Mouse (Mus musculus) liver, adult 2 months (tissue): Measurements from ENCODE around the gene Wdr1. TPM values are rescaled to one million over a fixed set of nuclear protein-coding genes. Genes with fewer than 3 reads are reported as not detected.
"Not testable (repeated sequence)": the region's sequence is repeated elsewhere in the genome, so short reads cannot be mapped to it uniquely, and the experiment has no call there.

Experiments
- DNase-seq: peaks from one replicate; pipeline ENCODE4 v3.0.0-alpha.2; 2011; ENCODE audit warnings: low read depth, low spot score; ENCODE audit errors: extremely low read depth
- H3K27ac ChIP-seq: fragments of 200-500 bp; replicated peaks from 2 replicates; pipeline ENCODE4 v1.5.1; 2012; ENCODE audit warnings: low read depth, mild to moderate bottlenecking, control low read depth, inconsistent platforms, low read length; ENCODE audit not compliant: insufficient read depth
- H3K27me3 ChIP-seq: fragments of 200-500 bp; 2 replicates; pipeline ENCODE4 v1.6.1; 2012; ENCODE audit warnings: mild to moderate bottlenecking, moderate library complexity, low read length, inconsistent platforms; ENCODE audit not compliant: control insufficient read depth, insufficient read depth
- H3K36me3 ChIP-seq: fragments of 200-500 bp; 2 replicates; pipeline ENCODE4 v1.6.1; 2012; ENCODE audit warnings: low read length, inconsistent platforms; ENCODE audit not compliant: control insufficient read depth, insufficient read depth
- H3K4me1 ChIP-seq: fragments of 200-500 bp; 2 replicates; pipeline ENCODE4 v1.6.1; 2011; ENCODE audit warnings: low read length; ENCODE audit not compliant: control insufficient read depth, insufficient read depth
- H3K4me3 ChIP-seq: fragments of 200-500 bp; 2 replicates; pipeline ENCODE4 v1.5.1; 2011; ENCODE audit warnings: low read depth, mild to moderate bottlenecking, control low read depth, low read length, moderate library complexity; ENCODE audit not compliant: insufficient read depth
- H3K79me2 ChIP-seq: fragments of 200-500 bp; 2 replicates; pipeline ENCODE4 v1.6.1; 2012; ENCODE audit warnings: inconsistent platforms, mild to moderate bottlenecking, low read length, moderate library complexity; ENCODE audit not compliant: control insufficient read depth, insufficient read depth
- H3K9ac ChIP-seq: fragments of 200-500 bp; 2 replicates; pipeline ENCODE4 v1.6.1; 2012; ENCODE audit warnings: low read depth, mild to moderate bottlenecking, control low read depth, inconsistent platforms, low read length
- CTCF ChIP-seq: fragments of 200-500 bp; IDR thresholded peaks from 2 replicates; pipeline ENCODE4 v1.5.1; 2011; ENCODE audit warnings: low read depth, low read length, control low read depth
- POLR2A ChIP-seq: fragments of 200-500 bp; IDR thresholded peaks from 2 replicates; pipeline ENCODE4 v1.6.1; 2011; ENCODE audit warnings: low read length, control low read depth; ENCODE audit not compliant: insufficient read depth; ENCODE audit errors: extremely low read depth
- WGBS: fragments of 180-500 bp; shearing (Covaris S2); methylation state at CpG from one replicate; pipeline ENCODE4 v1.1.7; 2018; 5-methylcytosine and 5-hydroxymethylcytosine counted together
- polyA plus RNA-seq: library from polyadenylated mRNA; depleted of rRNA; stranded (reverse); fragments of >200 nt; gene quantifications from 2 replicates; pipeline ENCODE4 v1.2.3, GENCODE M21; 2012; rRNA removed
- total RNA-seq: library from RNA; depleted of rRNA; stranded (reverse); fragments of >200 nt; gene quantifications from 2 replicates; pipeline ENCODE4 v1.2.3, GENCODE M21; 2014; rRNA removed

Gene Wdr1
- total RNA-seq, result 42.1 and 49.2 TPM in 2 replicates
- 38.0 and 40.4 TPM in 2 replicates for polyA plus RNA-seq

- Histone ChIP-seq H3K4me3 (peak within 1 kb of the TSS; percentile 87), H3K4me1 (peaks cover 3% of the 10 kb centered on the region; the same call in 1 of the 2 replicates), H3K79me2 (peaks cover 8% of the 10 kb centered on the region; the same call in 1 of the 2 replicates), H3K27ac (peak within 1 kb of the TSS; percentile 87; the same call in 1 of the 2 replicates), H3K36me3 (peaks cover 2% of the 10 kb centered on the region; the same call in 1 of the 2 replicates), H3K27me3 (no peaks in the 10 kb centered on the region), H3K9ac (peak within 1 kb of the TSS; percentile 84)
- 81% methylated on average over 2 of the region's 2 CpGs for WGBS
- TF ChIP-seq POLR2A, result no peak
- no peak for TF ChIP-seq CTCF
- DNase-seq, result no peak
Observed at GRCm38 (mm10) chr5:38563121-38563520, at the start of gene Wdr1. TSS of gene Wdr1 (minus strand) at chr5:38563221.

DNA sequence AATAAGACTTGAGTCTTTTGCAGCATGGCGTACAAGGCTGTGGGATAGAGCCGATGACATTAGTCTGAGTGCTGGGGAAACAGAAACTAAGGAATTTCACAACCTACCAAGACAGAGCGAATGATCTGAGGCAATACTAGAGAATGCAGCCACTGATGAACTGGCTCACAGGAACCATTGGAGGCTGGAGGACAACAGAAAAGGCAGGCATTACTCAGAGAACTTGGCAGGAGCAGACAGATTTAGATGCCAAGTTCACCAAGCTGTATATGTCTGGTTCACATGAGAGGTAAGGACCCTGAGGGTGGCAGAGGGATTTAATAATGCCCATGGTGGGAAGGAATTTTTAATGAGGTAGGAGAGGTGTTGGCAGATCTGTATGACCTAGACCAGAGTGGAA is 48.1 kb upstream of the Wdr1 start:
- DNase-seq, result no peak
- TF ChIP-seq CTCF (no peak), POLR2A (no peak)
- H3K4me1 ChIP-seq, result no peaks in the 10 kb centered on the region
- H3K79me2 ChIP-seq, result no peaks in the 10 kb centered on the region
- no peaks in the 10 kb centered on the region for H3K27me3 ChIP-seq
- H3K36me3 ChIP-seq, result no peaks in the 10 kb centered on the region
- H3K4me3 ChIP-seq, result no peak overlapping the region
- H3K27ac ChIP-seq, result no peak overlapping the region
- WGBS, result 84% methylated on average over 3 of the region's 3 CpGs
- no peak overlapping the region for H3K9ac ChIP-seq

DNA sequence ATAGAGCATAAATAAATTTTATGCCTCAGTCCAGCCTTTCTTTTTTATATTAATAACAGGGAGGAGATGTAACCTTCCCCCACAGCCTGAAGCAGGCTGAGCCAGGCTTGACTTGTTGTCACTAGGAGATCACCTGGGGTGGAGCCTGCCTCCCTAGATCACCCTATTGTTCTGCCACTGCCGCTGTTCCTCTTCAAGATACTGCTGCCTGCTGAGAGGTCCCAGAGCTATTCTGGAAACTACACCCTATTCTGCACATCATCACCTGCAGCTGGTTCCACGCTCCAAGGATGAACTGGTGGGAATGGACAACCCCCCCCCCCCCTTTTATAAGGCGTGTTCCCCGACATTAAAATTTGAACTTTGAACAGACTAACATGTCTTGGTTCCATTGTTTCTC is 45.2 kb upstream of the Wdr1 start:
- not testable (repeated sequence) for H3K4me3 ChIP-seq, H3K79me2 ChIP-seq, H3K27me3 ChIP-seq, H3K27ac ChIP-seq, H3K4me1 ChIP-seq, DNase-seq, H3K36me3 ChIP-seq, H3K9ac ChIP-seq
- 82% methylated on average over 4 of the region's 4 CpGs for WGBS

GRCm38 (mm10) chr5:38598647-38599304 is 35.8 kb upstream of the Wdr1 start:
- Histone ChIP-seq H3K79me2 (no peaks in the 10 kb centered on the region), H3K27me3 (no peaks in the 10 kb centered on the region), H3K4me3 (no peak overlapping the region), H3K27ac (no peak overlapping the region), H3K9ac (no peak overlapping the region), H3K36me3 (no peaks in the 10 kb centered on the region), H3K4me1 (no peaks in the 10 kb centered on the region)
- peak; percentile 1 for DNase-seq
- TF ChIP-seq CTCF (no peak), POLR2A (no peak)
- 49% methylated on average over 11 of the region's 11 CpGs for WGBS

- no peak overlapping the region for H3K4me3 ChIP-seq
- no peak overlapping the region for H3K9ac ChIP-seq
- no peaks in the 10 kb centered on the region for H3K36me3 ChIP-seq
- no peaks in the 10 kb centered on the region for H3K4me1 ChIP-seq
- H3K27ac ChIP-seq, result no peak overlapping the region
- no peak for DNase-seq
- H3K79me2 ChIP-seq, result no peaks in the 10 kb centered on the region
- 69% methylated on average over 9 of the region's 9 CpGs for WGBS
- no peaks in the 10 kb centered on the region for H3K27me3 ChIP-seq
- no peak for TF ChIP-seq POLR2A
- no peak for TF ChIP-seq CTCF
Observed at GRCm38 (mm10) chr5:38588924-38589323, 25.9 kb upstream of the Wdr1 start.

- Histone ChIP-seq H3K27me3 (no peaks in the 10 kb centered on the region), H3K27ac (no peak overlapping the region)
- TF ChIP-seq POLR2A, result no peak
- no peak for TF ChIP-seq CTCF
Observed at GRCm38 (mm10) chr5:38585450-38585849, 22.4 kb upstream of the Wdr1 start.

More at GRCm38 (mm10) chr5:38585450-38585849, 22.4 kb upstream of the Wdr1 start:
- 83% methylated on average over 2 of the region's 2 CpGs for WGBS
- H3K9ac ChIP-seq, result no peak overlapping the region
- no peaks in the 10 kb centered on the region for H3K79me2 ChIP-seq
- no peaks in the 10 kb centered on the region for H3K4me1 ChIP-seq
- no peak overlapping the region for H3K4me3 ChIP-seq
- no peak for DNase-seq
- no peaks in the 10 kb centered on the region for H3K36me3 ChIP-seq
